ENCODE assay signal across 24 mouse cellular contexts in genomic region chr5:14994124-14994523, GRCm38 (mm10). TPM values are rescaled to one million over a fixed set of nuclear protein-coding genes. Genes with fewer than 3 reads are reported as not detected.
DNase-seq lines count a peak whose midpoint lies in the region; ATAC-seq and TF ChIP-seq lines count a peak whose summit lies in the region.
"Not testable (repeated sequence)": the region's sequence is repeated elsewhere in the genome, so short reads cannot be mapped to it uniquely, and the experiment has no call there.
"Had no signal": no experiment of that assay in that cellular context is flagged by ENCODE, and none has a peak within 500 bp of the region (broad histone marks: within the 10 kb centered on the region; RNA-seq: fewer than 3 reads in every experiment).

No protein-coding gene starts in this region.

- not testable (repeated sequence) for H3K27ac ChIP-seq in embryonic facial prominence, embryonic 11.5 days (replicated peaks; ENCODE audit: low read depth, low read length); forebrain, embryonic 14.5 days (ENCODE audit: low read depth, low read length); heart, postnatal 0 days (ENCODE audit: low read depth); intestine, embryonic 14.5 days (ENCODE audit: low read depth); limb, embryonic 11.5 days (replicated peaks; ENCODE audit: low read depth, low read length); lung, embryonic 16.5 days (ENCODE audit: low read length); neural tube, embryonic 11.5 days (ENCODE audit: low read depth, low read length); stomach, postnatal 0 days (replicated peaks)

- peak; percentile 90; the same call in 1 of the 2 replicates for ATAC-seq in embryonic facial prominence, embryonic 11.5 days (replicated peaks; ENCODE audit: insufficient number of reproducible peaks, low FRiP score, low TSS enrichment, low read depth)
- ATAC-seq in forebrain, embryonic 14.5 days: peak; percentile 48; the same call in 1 of the 2 replicates
- ATAC-seq in heart, postnatal 0 days (ENCODE audit: insufficient read depth, low read depth): peak; percentile 49; the same call in 1 of the 2 replicates
- peak; percentile 82 for ATAC-seq in intestine, embryonic 14.5 days (replicated peaks; ENCODE audit: low FRiP score, low TSS enrichment, low read depth)
- ATAC-seq in limb, embryonic 11.5 days (ENCODE audit: insufficient number of reproducible peaks, low FRiP score, low TSS enrichment, low read depth): peak; percentile 92
- ATAC-seq in lung, embryonic 16.5 days (ENCODE audit: low read depth): peak; percentile 54; the same call in 1 of the 2 replicates
- ATAC-seq in neural tube, embryonic 11.5 days (ENCODE audit: insufficient read depth, low FRiP score, low TSS enrichment): peak; percentile 87; the same call in 1 of the 2 replicates
- peak; percentile 74 for ATAC-seq in stomach, postnatal 0 days (ENCODE audit: low FRiP score, low TSS enrichment)

- H3K9ac ChIP-seq in embryonic facial prominence, embryonic 11.5 days (replicated peaks; ENCODE audit: low read length); forebrain, embryonic 14.5 days (ENCODE audit: low read length); heart, postnatal 0 days (replicated peaks; ENCODE audit: low read depth, low read length); intestine, embryonic 14.5 days (ENCODE audit: low read length); limb, embryonic 11.5 days (ENCODE audit: low read length); lung, embryonic 16.5 days (ENCODE audit: low read length); neural tube, embryonic 11.5 days (ENCODE audit: low read length); stomach, postnatal 0 days (ENCODE audit: low read length): not testable (repeated sequence)

- not testable (repeated sequence) for H3K4me1 ChIP-seq in embryonic facial prominence, embryonic 11.5 days (ENCODE audit: control insufficient read depth, insufficient read depth, low read length); forebrain, embryonic 14.5 days (ENCODE audit: control insufficient read depth, insufficient read depth, low read length); heart, postnatal 0 days (ENCODE audit: control insufficient read depth, insufficient read depth); intestine, embryonic 14.5 days (replicated peaks; ENCODE audit: control insufficient read depth, insufficient read depth, low read length); limb, embryonic 11.5 days (ENCODE audit: control insufficient read depth, insufficient read depth, low read length); lung, embryonic 16.5 days (replicated peaks; ENCODE audit: control insufficient read depth, insufficient read depth, low read length); neural tube, embryonic 11.5 days (ENCODE audit: control insufficient read depth, insufficient read depth, low read length); stomach, postnatal 0 days (replicated peaks; ENCODE audit: control insufficient read depth, insufficient read depth)

- H3K9me3 ChIP-seq in embryonic facial prominence, embryonic 11.5 days (replicated peaks; ENCODE audit: control insufficient read depth, low read length); heart, postnatal 0 days (replicated peaks; ENCODE audit: control insufficient read depth, low read length); intestine, embryonic 14.5 days (ENCODE audit: control insufficient read depth, low read length); limb, embryonic 11.5 days (ENCODE audit: control insufficient read depth, low read length); lung, embryonic 16.5 days (ENCODE audit: control insufficient read depth, low read length); neural tube, embryonic 11.5 days (ENCODE audit: control insufficient read depth, low read length); stomach, postnatal 0 days (ENCODE audit: control insufficient read depth, low read length): not testable (repeated sequence)
- peaks cover 16% of the 10 kb centered on the region; the same call in 1 of the 2 replicates for H3K9me3 ChIP-seq in forebrain, embryonic 14.5 days (replicated peaks; ENCODE audit: control insufficient read depth, low read length)

- H3K36me3 ChIP-seq in embryonic facial prominence, embryonic 11.5 days (replicated peaks; ENCODE audit: control insufficient read depth, insufficient read depth, low read depth, low read length); forebrain, embryonic 14.5 days (ENCODE audit: control insufficient read depth, insufficient read depth, low read length); heart, postnatal 0 days (replicated peaks; ENCODE audit: control insufficient read depth, insufficient read depth, low read length); intestine, embryonic 14.5 days (ENCODE audit: control insufficient read depth, insufficient read depth, low read length); limb, embryonic 11.5 days (ENCODE audit: control insufficient read depth, insufficient read depth, low read length); lung, embryonic 16.5 days (ENCODE audit: control insufficient read depth, insufficient read depth, low read length); neural tube, embryonic 11.5 days (ENCODE audit: control insufficient read depth, insufficient read depth, low read length); stomach, postnatal 0 days (ENCODE audit: control insufficient read depth, insufficient read depth, low read length): not testable (repeated sequence)

- 85% methylated on average over 6 of the region's 6 CpGs for WGBS in embryonic facial prominence, embryonic 11.5 days
- 87% methylated on average over 6 of the region's 6 CpGs for WGBS in forebrain, embryonic 14.5 days
- WGBS in heart, postnatal 0 days: 80% methylated on average over 6 of the region's 6 CpGs
- WGBS in intestine, embryonic 14.5 days: 88% methylated on average over 6 of the region's 6 CpGs
- WGBS in limb, embryonic 11.5 days: 87% methylated on average over 6 of the region's 6 CpGs
- 82% methylated on average over 6 of the region's 6 CpGs for WGBS in lung, embryonic 16.5 days
- WGBS in neural tube, embryonic 11.5 days: 91% methylated on average over 6 of the region's 6 CpGs
- WGBS in stomach, postnatal 0 days: 79% methylated on average over 6 of the region's 6 CpGs

- not testable (repeated sequence) for H3K4me3 ChIP-seq in embryonic facial prominence, embryonic 11.5 days (ENCODE audit: low read depth, low read length); forebrain, embryonic 14.5 days (ENCODE audit: low read depth, low read length); heart, postnatal 0 days (ENCODE audit: low read depth, low read length); intestine, embryonic 14.5 days (ENCODE audit: low read depth, low read length); limb, embryonic 11.5 days (ENCODE audit: low read depth, low read length); lung, embryonic 16.5 days (ENCODE audit: low read length); neural tube, embryonic 11.5 days (ENCODE audit: low read depth, low read length); stomach, postnatal 0 days (ENCODE audit: low read depth, low read length)

- not testable (repeated sequence) for TF ChIP-seq CTCF in heart, postnatal 0 days (IDR thresholded peaks at IDR 0.05; ENCODE audit: low read depth); stomach, postnatal 0 days (IDR thresholded peaks at IDR 0.05; ENCODE audit: low read depth)

- not testable (repeated sequence) for H3K27me3 ChIP-seq in embryonic facial prominence, embryonic 11.5 days (ENCODE audit: control insufficient read depth, insufficient read depth, low read length); forebrain, embryonic 14.5 days (replicated peaks; ENCODE audit: control insufficient read depth, insufficient read depth, low read length); heart, postnatal 0 days (ENCODE audit: control insufficient read depth, insufficient read depth, low read length); intestine, embryonic 14.5 days (replicated peaks; ENCODE audit: control insufficient read depth, insufficient read depth, low read length); limb, embryonic 11.5 days (ENCODE audit: control insufficient read depth, insufficient read depth, low read length); lung, embryonic 16.5 days (ENCODE audit: control insufficient read depth, insufficient read depth, low read depth, low read length); neural tube, embryonic 11.5 days (ENCODE audit: control insufficient read depth, insufficient read depth, low read length); stomach, postnatal 0 days (ENCODE audit: control insufficient read depth, insufficient read depth, low read length)

- not testable (repeated sequence) for TF ChIP-seq EP300 in heart, postnatal 0 days (IDR thresholded peaks at IDR 0.05; ENCODE audit: low read depth); stomach, postnatal 0 days (optimal IDR thresholded peaks at IDR 0.05)

- H3K4me2 ChIP-seq in embryonic facial prominence, embryonic 11.5 days (ENCODE audit: low read depth, low read length); forebrain, embryonic 14.5 days (ENCODE audit: low read length); heart, postnatal 0 days (ENCODE audit: low read depth, low read length); intestine, embryonic 14.5 days (ENCODE audit: low read length); limb, embryonic 11.5 days (ENCODE audit: low read depth, severe bottlenecking); lung, embryonic 16.5 days (ENCODE audit: low read depth, low read length); neural tube, embryonic 11.5 days (ENCODE audit: low read depth); stomach, postnatal 0 days (replicated peaks; ENCODE audit: low read depth): not testable (repeated sequence)

- DNase-seq in embryonic facial prominence, embryonic 11.5 days (ENCODE audit: low spot score); forebrain, embryonic 14.5 days (ENCODE audit: low spot score); heart, postnatal 0 days (ENCODE audit: low spot score); intestine, embryonic 14.5 days (ENCODE audit: low spot score); limb, embryonic 11.5 days (ENCODE audit: low spot score); neural tube, embryonic 11.5 days (ENCODE audit: low spot score); stomach, postnatal 0 days (ENCODE audit: low spot score): not testable (repeated sequence)

RNA-seq across cellular contexts. Expression of gene Gm10354, which starts 15.4 kb away (rescaled TPM):
- polyA plus RNA-seq in embryonic facial prominence, embryonic 11.5 days (2014; fragmentation: Nextera tagmentation; extraction: Ambion mirVana): not detected in 2 replicates
- not detected in 2 replicates for polyA plus RNA-seq in forebrain, embryonic 14.5 days (2014; fragmentation: Nextera tagmentation; extraction: Ambion mirVana)
- not detected in 2 replicates for total RNA-seq in heart, postnatal 0 days (2014; rRNA removed; ENCODE audit: low replicate concordance)
- not detected in 2 replicates for polyA plus RNA-seq in heart, postnatal 0 days (2015; fragmentation: Nextera tagmentation; extraction: Ambion mirVana)
- polyA plus RNA-seq in intestine, embryonic 14.5 days (2014; fragmentation: Nextera tagmentation; extraction: Ambion mirVana): not detected in 2 replicates
- polyA plus RNA-seq in limb, embryonic 11.5 days (2014; fragmentation: Nextera tagmentation; extraction: Ambion mirVana): not detected in 2 replicates
- polyA plus RNA-seq in lung, embryonic 16.5 days (2015; fragmentation: Nextera tagmentation; extraction: Ambion mirVana): not detected in 2 replicates
- not detected in 2 replicates for polyA plus RNA-seq in neural tube, embryonic 11.5 days (2014; fragmentation: Nextera tagmentation; extraction: Ambion mirVana)
- polyA plus RNA-seq in stomach, postnatal 0 days (2015; fragmentation: Nextera tagmentation; extraction: Ambion mirVana): not detected in 2 replicates
- total RNA-seq: adrenal gland, adult 8-10 months; common myeloid progenitor, adult 5-6 weeks; ES-E14; gastrocnemius, adult 8-10 months; granulocyte monocyte progenitor cell, adult 5-6 weeks; left cerebral cortex, adult 18-20 months; left cerebral cortex, postnatal 36 days; megakaryocyte progenitor cell, adult 5-6 weeks had no signal
- polyA plus RNA-seq: CD4-positive, CD25-positive, alpha-beta regulatory T cell, adult 4 months; embryonic facial prominence, embryonic 10.5 days; frontal cortex, adult 2 months; heart, embryonic 16.5 days; hindbrain, embryonic 10.5 days; liver, embryonic 14.5 days; midbrain, embryonic 16.5 days; Patski had no signal

RNA-seq across cellular contexts. Expression of gene Gm17019, which starts 38.7 kb away (rescaled TPM):
- not detected in 2 replicates for polyA plus RNA-seq in embryonic facial prominence, embryonic 11.5 days (2014; fragmentation: Nextera tagmentation; extraction: Ambion mirVana)
- polyA plus RNA-seq in forebrain, embryonic 14.5 days (2014; fragmentation: Nextera tagmentation; extraction: Ambion mirVana): not detected in 2 replicates
- not detected in 2 replicates for total RNA-seq in heart, postnatal 0 days (2014; rRNA removed; ENCODE audit: low replicate concordance)
- polyA plus RNA-seq in heart, postnatal 0 days (2015; fragmentation: Nextera tagmentation; extraction: Ambion mirVana): not detected in 2 replicates
- polyA plus RNA-seq in intestine, embryonic 14.5 days (2014; fragmentation: Nextera tagmentation; extraction: Ambion mirVana): not detected in 2 replicates
- not detected in 2 replicates for polyA plus RNA-seq in limb, embryonic 11.5 days (2014; fragmentation: Nextera tagmentation; extraction: Ambion mirVana)
- polyA plus RNA-seq in lung, embryonic 16.5 days (2015; fragmentation: Nextera tagmentation; extraction: Ambion mirVana): not detected in 2 replicates
- not detected in 2 replicates for polyA plus RNA-seq in neural tube, embryonic 11.5 days (2014; fragmentation: Nextera tagmentation; extraction: Ambion mirVana)
- not detected in 2 replicates for polyA plus RNA-seq in stomach, postnatal 0 days (2015; fragmentation: Nextera tagmentation; extraction: Ambion mirVana)
- total RNA-seq: adrenal gland, adult 8-10 months; common myeloid progenitor, adult 5-6 weeks; ES-E14; gastrocnemius, adult 8-10 months; granulocyte monocyte progenitor cell, adult 5-6 weeks; left cerebral cortex, adult 18-20 months; left cerebral cortex, postnatal 36 days; megakaryocyte progenitor cell, adult 5-6 weeks had no signal
- polyA plus RNA-seq: CD4-positive, CD25-positive, alpha-beta regulatory T cell, adult 4 months; embryonic facial prominence, embryonic 10.5 days; frontal cortex, adult 2 months; heart, embryonic 16.5 days; hindbrain, embryonic 10.5 days; liver, embryonic 14.5 days; midbrain, embryonic 16.5 days; Patski had no signal

RNA-seq across cellular contexts. Expression of gene Speer4e, which starts 55.9 kb away (rescaled TPM):
- polyA plus RNA-seq in embryonic facial prominence, embryonic 11.5 days (2014; fragmentation: Nextera tagmentation; extraction: Ambion mirVana): not detected in 2 replicates
- not detected in 2 replicates for polyA plus RNA-seq in forebrain, embryonic 14.5 days (2014; fragmentation: Nextera tagmentation; extraction: Ambion mirVana)
- not detected in 2 replicates for total RNA-seq in heart, postnatal 0 days (2014; rRNA removed; ENCODE audit: low replicate concordance)
- not detected in 2 replicates for polyA plus RNA-seq in heart, postnatal 0 days (2015; fragmentation: Nextera tagmentation; extraction: Ambion mirVana)
- not detected in 2 replicates for polyA plus RNA-seq in intestine, embryonic 14.5 days (2014; fragmentation: Nextera tagmentation; extraction: Ambion mirVana)
- not detected in 2 replicates for polyA plus RNA-seq in limb, embryonic 11.5 days (2014; fragmentation: Nextera tagmentation; extraction: Ambion mirVana)
- not detected in 2 replicates for polyA plus RNA-seq in lung, embryonic 16.5 days (2015; fragmentation: Nextera tagmentation; extraction: Ambion mirVana)
- not detected in 2 replicates for polyA plus RNA-seq in neural tube, embryonic 11.5 days (2014; fragmentation: Nextera tagmentation; extraction: Ambion mirVana)
- polyA plus RNA-seq in stomach, postnatal 0 days (2015; fragmentation: Nextera tagmentation; extraction: Ambion mirVana): 0.21 TPM in 1 of 2 replicates, not detected in the other
- total RNA-seq: adrenal gland, adult 8-10 months; common myeloid progenitor, adult 5-6 weeks; gastrocnemius, adult 8-10 months; granulocyte monocyte progenitor cell, adult 5-6 weeks; left cerebral cortex, adult 18-20 months; left cerebral cortex, postnatal 36 days; megakaryocyte progenitor cell, adult 5-6 weeks had no signal
- polyA plus RNA-seq: CD4-positive, CD25-positive, alpha-beta regulatory T cell, adult 4 months; embryonic facial prominence, embryonic 10.5 days; frontal cortex, adult 2 months; heart, embryonic 16.5 days; hindbrain, embryonic 10.5 days; liver, embryonic 14.5 days; midbrain, embryonic 16.5 days; Patski had no signal
